Comparison of ENCODE assay signal across 8 mouse cellular contexts in the genomic region with DNA sequence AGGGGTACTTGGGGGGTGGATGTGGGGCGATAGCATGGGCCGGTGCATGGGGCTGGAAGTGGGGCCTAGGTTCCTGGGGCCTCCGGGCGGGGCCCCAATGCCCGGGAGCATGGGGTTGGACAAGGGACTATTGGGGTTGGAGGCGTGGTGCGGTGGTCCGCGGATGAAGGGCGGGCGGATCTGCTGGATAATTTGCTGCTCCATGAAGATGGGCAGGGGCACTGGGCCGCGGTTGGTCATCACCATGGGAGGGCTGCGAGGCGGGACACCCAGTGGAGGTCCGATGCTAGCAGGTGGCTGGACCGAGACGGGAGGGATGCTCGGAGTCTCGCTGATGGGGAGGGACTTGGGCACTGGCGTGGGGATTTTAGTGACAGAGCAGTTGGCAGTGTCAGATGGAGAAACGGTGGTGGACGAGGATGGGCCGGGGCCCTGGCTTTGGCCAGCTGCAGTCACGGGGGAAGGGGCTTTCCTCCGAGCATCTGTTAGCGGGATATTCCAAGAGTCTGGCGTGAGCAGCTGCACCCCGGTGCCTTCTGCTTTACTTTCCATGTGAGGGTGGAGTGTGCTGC.
DNase-seq lines count a peak whose midpoint lies in the region; ATAC-seq and TF ChIP-seq lines count a peak whose summit lies in the region.

No protein-coding gene starts in this region.

- TF ChIP-seq CTCF in midbrain, postnatal 0 days (IDR thresholded peaks at IDR 0.05), result no peak

- peak overlapping the region; percentile 99 for H3K4me2 ChIP-seq in heart, embryonic 14.5 days (ENCODE audit: low read length)
- peak overlapping the region; percentile 90 for H3K4me2 ChIP-seq in hindbrain, embryonic 14.5 days (replicated peaks)
- peak overlapping the region; percentile 95 for H3K4me2 ChIP-seq in midbrain, postnatal 0 days (ENCODE audit: low read depth, low read length, poor library complexity, severe bottlenecking)

- H3K9me3 ChIP-seq in heart, embryonic 14.5 days (ENCODE audit: control insufficient read depth, low read length), result no peaks in the 10 kb centered on the region
- H3K9me3 ChIP-seq in hindbrain, embryonic 14.5 days (ENCODE audit: control insufficient read depth, low read length), result no peaks in the 10 kb centered on the region
- no peaks in the 10 kb centered on the region for H3K9me3 ChIP-seq in midbrain, postnatal 0 days (ENCODE audit: low read length)

- 0 out of 2 replicates have a peak, but pooled peaks have one; percentile 5 for ATAC-seq in heart, embryonic 14.5 days (ENCODE audit: insufficient number of reproducible peaks, insufficient read depth, low FRiP score, low read depth)
- ATAC-seq in hindbrain, embryonic 14.5 days (ENCODE audit: low FRiP score), result 0 out of 2 replicates have a peak, but pooled peaks have one; percentile 1
- ATAC-seq in midbrain, postnatal 0 days (ENCODE audit: low FRiP score), result peak; percentile 22; the same call in 1 of the 2 replicates

- H3K9ac ChIP-seq in heart, embryonic 14.5 days (ENCODE audit: low read length), result peak overlapping the region; percentile 76
- peak overlapping the region; percentile 60 for H3K9ac ChIP-seq in hindbrain, embryonic 14.5 days
- H3K9ac ChIP-seq in midbrain, postnatal 0 days (replicated peaks; ENCODE audit: low read length, poor library complexity, severe bottlenecking), result peak overlapping the region; percentile 66

- peak overlapping the region; percentile 63 to 68; a peak in 3 of 4 replicates for H3K4me3 ChIP-seq in heart, embryonic 14.5 days (ENCODE audit: control insufficient read depth in 1 of 2, insufficient read depth in 1 of 2, low read depth in 1 of 2, low read length in 2 of 2)
- peak overlapping the region; percentile 46 for H3K4me3 ChIP-seq in hindbrain, embryonic 14.5 days (replicated peaks; ENCODE audit: low read length)
- H3K4me3 ChIP-seq in midbrain, postnatal 0 days (ENCODE audit: low read depth, low read length), result peak overlapping the region; percentile 46

- WGBS in heart, embryonic 14.5 days, result 11% methylated on average over 29 of the region's 29 CpGs
- WGBS in hindbrain, embryonic 14.5 days, result 4% methylated on average over 29 of the region's 29 CpGs
- WGBS in midbrain, postnatal 0 days, result 15% methylated on average over 28 of the region's 29 CpGs

- intact Hi-C loops in heart, postnatal 25 days (cut with DNase I), result loop anchor here (5.0 kb wide), 1 partner anchor 150 kb away; a partner anchor contains a TSS

- H3K36me3 ChIP-seq in heart, embryonic 14.5 days (ENCODE audit: control insufficient read depth, insufficient read depth, low read length), result no peaks in the 10 kb centered on the region
- peaks cover 13% of the 10 kb centered on the region for H3K36me3 ChIP-seq in hindbrain, embryonic 14.5 days (replicated peaks; ENCODE audit: control insufficient read depth, insufficient read depth)
- H3K36me3 ChIP-seq in midbrain, postnatal 0 days (ENCODE audit: insufficient read depth, low read length), result no peaks in the 10 kb centered on the region

- H3K27ac ChIP-seq in heart, embryonic 14.5 days (replicated peaks in 1 of 2; ENCODE audit: control insufficient read depth in 1 of 2, insufficient read depth in 1 of 2, low read depth in 2 of 2, low read length in 2 of 2), result no peak overlapping the region
- H3K27ac ChIP-seq in hindbrain, embryonic 14.5 days, result no peak overlapping the region
- H3K27ac ChIP-seq in midbrain, postnatal 0 days (ENCODE audit: low read depth, low read length), result no peak overlapping the region

- peaks cover 32% of the 10 kb centered on the region for H3K27me3 ChIP-seq in heart, embryonic 14.5 days (ENCODE audit: control insufficient read depth, insufficient read depth, low read length)
- H3K27me3 ChIP-seq in hindbrain, embryonic 14.5 days (ENCODE audit: control insufficient read depth, insufficient read depth, low read length), result peaks cover 6% of the 10 kb centered on the region; the same call in 1 of the 2 replicates
- no peaks in the 10 kb centered on the region for H3K27me3 ChIP-seq in midbrain, postnatal 0 days (ENCODE audit: insufficient read depth, low read length)

- DNase-seq in heart, postnatal 25 days (ENCODE audit: low spot score), result no peak
- peak; percentile 68 to 81 for DNase-seq in cerebellum, postnatal 10 days
- no peak for DNase-seq in hindbrain, embryonic 14.5 days (ENCODE audit: low spot score)
- peak; percentile 56 for DNase-seq in midbrain, postnatal 0 days (ENCODE audit: low spot score)
- no peak for DNase-seq in ovary, postnatal 14 days (ENCODE audit: low spot score)
- no peak for DNase-seq in urinary bladder, adult 18-20 months (ENCODE audit: low spot score in 2 of 2)
- DNase-seq in left cerebral cortex, adult 9 months (ENCODE audit: low spot score in 2 of 2), result no peak

- H3K4me1 ChIP-seq in heart, embryonic 14.5 days (ENCODE audit: control insufficient read depth in 2 of 2, insufficient read depth in 2 of 2, low read length in 2 of 2), result peaks cover 3 to 19% of the 10 kb centered on the region in 2 experiments; a peak in 3 of 4 replicates
- peaks cover 20% of the 10 kb centered on the region for H3K4me1 ChIP-seq in hindbrain, embryonic 14.5 days (replicated peaks; ENCODE audit: control insufficient read depth, insufficient read depth, low read length)
- peaks cover 12% of the 10 kb centered on the region for H3K4me1 ChIP-seq in midbrain, postnatal 0 days (ENCODE audit: insufficient read depth, low read length)

Comparison
In these comparisons a context has a peak if more than half of its experiments do, and no peak if none do; other contexts are left out.
1. DNase-seq: peak in cerebellum, postnatal 10 days (2 of 2) and midbrain, postnatal 0 days (single experiment); none in heart, postnatal 25 days (single experiment), hindbrain, embryonic 14.5 days (single experiment), ovary, postnatal 14 days (single experiment), urinary bladder, adult 18-20 months (0 of 2) and left cerebral cortex, adult 9 months (0 of 2).
2. Peak in every context shown above with its lines, with median percentiles within 50 percentile points of each other: ATAC-seq, H3K4me2 ChIP-seq, H3K4me3 ChIP-seq and H3K9ac ChIP-seq.